Mouse (Mus musculus) macrophage (primary cell): ENCODE measurements around the gene Slc35g1. TPM values are rescaled to one million over a fixed set of nuclear protein-coding genes. Genes with fewer than 3 reads are reported as not detected.
"Not testable (repeated sequence)": the region's sequence is repeated elsewhere in the genome, so short reads cannot be mapped to it uniquely, and the experiment has no call there.

Experiments
- H3K27ac ChIP-seq: fragments of 350-480 bp; formaldehyde crosslinking; 2 replicates; pipeline ENCODE4 v1.9.0; 2021
- H3K36me3 ChIP-seq: fragments of 350-480 bp; formaldehyde crosslinking; 2 replicates; pipeline ENCODE4 v1.9.0; 2021; ENCODE audit errors: inconsistent target
- H3K4me3 ChIP-seq: fragments of 350-480 bp; formaldehyde crosslinking; 2 replicates; pipeline ENCODE4 v1.9.0; 2021; ENCODE audit errors: inconsistent target
- H3K79me2 ChIP-seq: fragments of 350-480 bp; formaldehyde crosslinking; 2 replicates; pipeline ENCODE4 v1.9.0; 2021; ENCODE audit errors: inconsistent target
- WGBS: methylation state at CpG from one replicate; pipeline ENCODE4 v1.1.7; 2026; ENCODE audit warnings: inconsistent platforms; ENCODE audit not compliant: missing documents; 5-methylcytosine and 5-hydroxymethylcytosine counted together
- polyA plus RNA-seq: library from polyadenylated mRNA; stranded (reverse); fragments of 250-400 nt; gene quantifications from 3 replicates; pipeline ENCODE4 v1.2.4, GENCODE M21; 2018; ENCODE audit warnings: inconsistent platforms

The Slc35g1 gene
- polyA plus RNA-seq, 1 experiment from 2014 or later: 0.90 TPM

DNA sequence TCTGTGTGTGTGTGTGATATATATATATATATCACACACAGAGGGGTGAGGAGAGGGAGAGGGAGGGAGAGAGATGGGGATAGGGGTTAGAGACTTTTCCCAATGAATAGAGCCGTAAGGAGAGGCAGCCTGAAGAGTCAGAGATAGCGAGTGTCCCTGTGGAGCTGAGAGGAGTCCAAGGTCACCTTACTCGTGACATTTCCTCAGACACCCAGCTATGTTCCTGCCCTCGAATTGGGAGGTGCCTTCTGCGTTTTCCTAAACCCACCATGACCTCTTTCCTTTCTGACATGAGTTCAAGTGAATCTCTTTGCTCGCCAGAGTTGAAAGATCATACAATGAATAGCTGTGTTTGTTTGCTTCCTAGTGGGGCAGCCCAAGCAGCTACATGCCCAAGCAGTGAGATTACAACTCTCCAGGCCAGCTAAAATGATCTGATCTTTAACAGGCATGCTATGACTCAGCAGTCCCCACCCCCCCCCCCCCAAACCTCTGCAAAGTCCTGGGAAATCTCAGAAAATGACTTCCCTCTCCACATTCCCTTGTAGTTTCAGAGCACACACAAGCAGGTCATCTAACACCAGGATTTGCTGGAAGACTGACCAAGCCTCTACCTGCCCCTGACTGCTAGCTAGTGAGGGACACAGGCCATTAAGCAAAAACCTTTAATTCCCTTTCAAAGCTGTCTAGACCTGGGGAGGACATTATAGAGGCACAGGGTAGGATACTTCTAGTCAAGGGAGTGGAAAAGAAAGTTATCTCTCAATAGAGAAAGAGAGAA lies 31.7 kb upstream of the Slc35g1 start:
- no peaks in the 10 kb centered on the region for H3K79me2 ChIP-seq
- no peaks in the 10 kb centered on the region for H3K36me3 ChIP-seq
- no peak overlapping the region for H3K4me3 ChIP-seq
- whole genome bisulfite sequencing: 80% methylated on average over 5 of the region's 6 CpGs
- H3K27ac ChIP-seq: no peak overlapping the region

- Histone ChIP-seq H3K79me2 (no peaks in the 10 kb centered on the region), H3K4me3 (no peak overlapping the region), H3K27ac (no peak overlapping the region), H3K36me3 (no peaks in the 10 kb centered on the region)
- 77% methylated on average over 11 of the region's 11 CpGs for WGBS
These were observed 30.7 kb upstream of the Slc35g1 start for GRCm38 (mm10) chr19:38364939-38365614.

DNA sequence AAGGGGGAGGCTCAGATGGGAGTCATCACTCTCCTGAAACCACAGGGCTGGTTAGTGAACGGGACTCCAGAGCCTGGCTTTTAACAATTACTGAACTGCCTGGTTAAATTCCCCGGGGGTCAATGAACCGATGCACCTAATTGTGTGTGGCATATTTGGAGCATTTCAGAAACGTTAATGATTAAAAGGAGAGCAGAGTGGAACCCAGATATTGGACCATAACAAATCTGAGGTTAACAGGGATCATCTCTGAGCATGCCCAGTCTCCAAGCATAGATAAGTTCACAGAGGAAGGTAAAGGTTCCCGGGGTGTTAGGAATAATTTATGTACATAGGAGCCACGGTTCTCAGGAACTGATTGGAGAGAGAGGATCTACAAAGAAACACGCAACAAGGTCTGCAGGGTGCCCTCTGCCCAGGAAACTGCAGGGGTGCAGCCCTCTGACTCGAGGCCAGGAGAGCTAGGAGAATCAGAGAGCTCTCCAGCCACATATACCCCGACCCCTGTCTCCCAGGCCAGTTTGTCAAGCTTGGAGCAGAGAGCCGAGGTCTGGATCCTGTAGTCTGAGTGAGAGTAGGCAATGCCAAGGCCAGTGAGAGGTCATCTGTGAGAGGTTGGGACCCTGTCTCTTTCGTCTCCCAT lies 23.2 kb upstream of the Slc35g1 start:
- H3K4me3 ChIP-seq: no peak overlapping the region
- no peaks in the 10 kb centered on the region for H3K79me2 ChIP-seq
- WGBS: 59% methylated on average over 11 of the region's 11 CpGs
- H3K27ac ChIP-seq: no peak overlapping the region
- no peaks in the 10 kb centered on the region for H3K36me3 ChIP-seq

DNA sequence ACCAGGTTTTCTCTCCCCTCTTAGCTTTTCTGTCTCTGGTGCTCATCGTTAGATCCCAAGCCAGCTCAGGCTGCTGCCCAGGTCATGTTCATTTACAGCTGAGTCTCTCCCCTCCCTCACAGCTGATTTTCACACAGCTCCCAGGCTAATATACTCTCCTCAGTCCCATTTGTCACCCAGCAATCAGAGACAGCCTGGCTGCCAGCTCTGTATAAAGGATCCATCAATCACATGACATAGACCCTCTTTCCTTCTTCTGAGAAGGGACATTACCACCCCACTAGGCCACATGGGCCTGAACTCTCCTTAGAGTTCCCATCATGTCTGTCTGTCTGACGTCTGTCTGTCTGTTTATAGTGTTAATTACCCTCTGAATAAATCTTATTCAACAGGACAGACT lies 22.4 kb upstream of the Slc35g1 start:
- Histone ChIP-seq H3K36me3 (no peaks in the 10 kb centered on the region), H3K4me3 (no peak overlapping the region), H3K27ac (no peak overlapping the region), H3K79me2 (no peaks in the 10 kb centered on the region)
- WGBS: 94% methylated on average over 2 of the region's 2 CpGs

DNA sequence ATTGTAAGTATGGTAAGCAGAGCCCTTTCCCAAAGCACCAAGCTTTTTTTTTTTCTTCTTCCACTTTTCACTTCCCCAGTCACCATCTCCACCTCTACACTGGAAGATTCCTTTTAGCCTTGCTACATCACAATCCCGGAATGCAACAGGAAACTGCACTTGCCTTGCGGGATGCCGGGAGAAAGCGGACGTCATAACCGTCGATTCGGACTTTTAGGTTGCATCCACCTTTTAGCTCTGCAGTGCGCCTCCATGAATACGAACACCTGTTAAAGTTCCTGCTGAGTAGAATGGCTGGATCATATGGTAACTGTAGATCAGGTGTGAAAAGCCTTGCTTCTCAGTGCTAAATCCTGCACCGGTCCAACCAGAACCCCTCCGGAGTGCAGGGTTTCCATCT lies 12.0 kb upstream of the Slc35g1 start:
- 90% methylated on average over 12 of the region's 12 CpGs for WGBS
- H3K36me3 ChIP-seq: no peaks in the 10 kb centered on the region

GRCm38 (mm10) chr19:38387021-38387420 lies 8.8 kb upstream of the Slc35g1 start:
- not testable (repeated sequence) for H3K36me3 ChIP-seq, H3K4me3 ChIP-seq, H3K27ac ChIP-seq, H3K79me2 ChIP-seq
- 100% methylated on average over 1 of the region's 1 CpGs for WGBS

More for the DNA sequence above, 12.0 kb upstream of the Slc35g1 start:
- Histone ChIP-seq H3K79me2 (no peaks in the 10 kb centered on the region), H3K27ac (no peak overlapping the region), H3K4me3 (no peak overlapping the region)

- H3K4me3 ChIP-seq: no peak overlapping the region
- 92% methylated on average over 4 of the region's 4 CpGs for WGBS
- H3K79me2 ChIP-seq: no peaks in the 10 kb centered on the region
- no peaks in the 10 kb centered on the region for H3K36me3 ChIP-seq
- no peak overlapping the region for H3K27ac ChIP-seq
These were observed 7.9 kb upstream of the Slc35g1 start for GRCm38 (mm10) chr19:38387835-38388234.

DNA sequence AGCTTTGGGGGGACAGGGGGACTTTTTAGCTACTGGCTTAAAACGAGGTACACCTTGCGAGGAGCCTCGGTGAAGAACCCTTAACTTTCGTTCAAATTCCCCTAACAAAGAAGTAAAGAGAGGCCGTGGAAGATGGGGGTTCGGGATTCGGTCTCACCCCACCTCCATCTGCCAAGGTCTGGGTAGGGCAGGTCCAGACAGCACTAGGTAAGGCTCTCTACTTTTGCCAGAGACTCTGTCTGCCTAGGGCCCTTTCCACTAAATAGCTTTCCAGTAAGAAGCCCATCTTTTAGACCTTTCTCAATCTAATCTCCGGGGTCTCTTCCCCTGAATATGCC lies 822 bp downstream of the Slc35g1 start:
- H3K27ac ChIP-seq: no peak overlapping the region
- no peaks in the 10 kb centered on the region for H3K79me2 ChIP-seq
- H3K36me3 ChIP-seq: no peaks in the 10 kb centered on the region
- peak overlapping the region; percentile 20; the same call in 1 of the 2 replicates for H3K4me3 ChIP-seq
- WGBS: 65% methylated on average over 8 of the region's 8 CpGs

DNA sequence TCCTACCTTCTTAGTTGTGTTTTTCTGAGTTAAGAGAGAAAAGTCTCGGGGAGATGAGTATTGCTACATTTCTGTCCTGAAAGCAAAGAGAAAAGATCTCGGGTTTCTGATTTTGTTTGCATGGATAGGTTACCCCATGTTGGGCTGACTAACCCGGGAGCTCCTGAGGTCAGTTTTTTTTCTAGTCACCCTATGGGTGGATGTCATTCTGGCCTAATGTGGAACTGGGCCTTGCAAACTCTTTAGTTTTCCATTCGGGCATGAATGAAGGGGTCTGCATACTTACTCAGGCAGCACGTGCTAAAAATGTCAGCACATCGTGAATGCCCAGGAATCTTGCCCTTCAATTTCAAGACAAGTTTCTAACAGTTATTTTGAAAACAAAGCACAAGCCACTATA lies 1.2 kb downstream of the Slc35g1 start:
- Histone ChIP-seq H3K4me3 (no peak overlapping the region), H3K79me2 (no peaks in the 10 kb centered on the region), H3K36me3 (no peaks in the 10 kb centered on the region), H3K27ac (no peak overlapping the region)
- WGBS: 80% methylated on average over 6 of the region's 6 CpGs

DNA sequence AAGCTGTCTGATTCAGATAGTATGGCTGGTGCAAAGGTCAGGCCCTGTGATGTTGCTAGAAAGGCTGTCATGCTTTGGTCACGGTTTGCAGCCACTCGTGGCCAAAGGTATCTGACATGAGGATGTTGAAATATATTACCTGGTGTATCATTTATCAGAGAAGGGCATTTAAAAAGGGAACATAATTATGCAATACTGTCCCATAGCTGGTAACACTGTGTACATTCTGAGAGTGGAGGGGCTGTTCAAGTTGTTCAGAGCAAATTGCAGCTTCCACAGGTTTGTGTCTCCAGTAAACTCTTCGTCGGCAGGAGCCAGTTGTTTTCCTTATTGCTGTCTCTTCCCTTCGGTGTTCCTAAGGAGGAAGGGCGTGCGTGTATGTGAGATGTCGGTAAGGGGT lies 3.2 kb downstream of the Slc35g1 start:
- Histone ChIP-seq H3K36me3 (no peaks in the 10 kb centered on the region), H3K27ac (no peak overlapping the region), H3K4me3 (no peak overlapping the region), H3K79me2 (no peaks in the 10 kb centered on the region)
- 91% methylated on average over 8 of the region's 8 CpGs for WGBS

- Histone ChIP-seq H3K36me3 (no peaks in the 10 kb centered on the region), H3K4me3 (no peak overlapping the region), H3K79me2 (no peaks in the 10 kb centered on the region), H3K27ac (no peak overlapping the region)
- 87% methylated on average over 2 of the region's 2 CpGs for WGBS
These were observed 5.1 kb downstream of the Slc35g1 start for GRCm38 (mm10) chr19:38400851-38401250.

- Histone ChIP-seq H3K4me3 (no peak overlapping the region), H3K36me3 (no peaks in the 10 kb centered on the region), H3K27ac (no peak overlapping the region), H3K79me2 (no peaks in the 10 kb centered on the region)
- WGBS: 71% methylated on average over 2 of the region's 2 CpGs
These were observed 5.6 kb downstream of the Slc35g1 start for GRCm38 (mm10) chr19:38401416-38401815.

DNA sequence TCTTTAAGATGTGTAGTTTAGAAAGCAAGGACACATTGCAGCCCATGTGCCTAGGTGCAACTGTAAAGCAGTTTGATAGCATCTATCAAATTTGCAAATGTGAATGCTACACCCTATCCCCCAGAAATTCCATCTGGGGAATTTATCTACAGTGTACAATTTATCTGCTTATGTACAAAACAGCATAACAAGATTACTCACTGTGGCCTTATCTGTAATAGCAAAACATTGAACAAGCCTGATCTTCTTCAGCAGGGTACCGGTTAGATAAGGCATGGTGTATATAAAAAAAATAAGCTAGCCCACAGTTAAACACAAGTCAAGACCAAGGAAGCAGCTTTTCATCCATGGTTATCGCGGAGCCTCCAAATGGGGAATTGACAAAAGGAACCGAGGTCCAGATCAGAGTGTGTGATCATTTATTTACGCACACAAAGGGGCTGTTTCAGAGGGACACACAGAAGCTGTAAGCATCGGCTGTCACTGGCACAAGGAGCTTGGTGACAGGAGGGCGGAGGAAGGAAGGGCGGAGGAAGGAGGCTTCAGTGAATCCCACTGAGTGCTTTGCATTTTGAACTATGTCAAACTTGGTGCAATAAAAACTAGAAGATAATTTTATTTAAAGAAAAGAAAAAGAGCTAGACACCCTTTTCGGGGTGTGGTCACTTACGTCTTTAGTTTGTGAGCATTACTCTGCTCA lies 14.7 kb downstream of the Slc35g1 start:
- H3K27ac ChIP-seq: no peak overlapping the region
- 96% methylated on average over 10 of the region's 10 CpGs for WGBS

DNA sequence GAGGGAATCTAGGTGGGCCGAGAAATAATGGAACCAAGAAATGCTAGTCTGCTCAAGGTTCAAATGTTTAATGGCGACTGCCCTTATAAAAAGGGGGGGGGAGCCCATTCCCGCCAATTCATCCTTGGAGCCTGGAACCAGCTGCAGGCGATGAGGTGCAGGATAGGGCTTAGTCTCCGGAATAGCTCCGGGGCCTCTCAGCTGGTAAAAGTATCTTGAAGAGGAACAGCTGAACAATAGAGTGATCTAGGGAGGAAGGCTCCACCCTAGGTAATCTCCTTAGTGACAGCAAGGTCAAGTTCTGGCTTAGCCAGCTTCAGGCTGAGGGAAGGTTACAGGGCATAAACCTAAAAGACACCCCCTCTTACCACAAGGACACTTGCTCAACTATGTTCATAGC lies 18.1 kb downstream of the Slc35g1 start:
- H3K36me3 ChIP-seq: no peaks in the 10 kb centered on the region
- WGBS: 96% methylated on average over 6 of the region's 6 CpGs
- H3K79me2 ChIP-seq: no peaks in the 10 kb centered on the region
- no peak overlapping the region for H3K4me3 ChIP-seq
- H3K27ac ChIP-seq: no peak overlapping the region

More for the DNA sequence above, 14.7 kb downstream of the Slc35g1 start:
- Histone ChIP-seq H3K4me3 (no peak overlapping the region), H3K79me2 (no peaks in the 10 kb centered on the region), H3K36me3 (no peaks in the 10 kb centered on the region)
